Mouse (Mus musculus) hindbrain, embryonic 14.5 days (tissue): ENCODE measurements around the gene Tnrc6c. TPM values are rescaled to one million over a fixed set of nuclear protein-coding genes. Genes with fewer than 3 reads are reported as not detected.

Source experiments
- ATAC-seq: fragments of 200-750 bp; cut with Nextera tagmentation; 2 replicates; pipeline ENCODE4 v1.8.0; 2017; ENCODE audit warnings: moderate number of reproducible peaks, mild to moderate bottlenecking, moderate TSS enrichment, moderate library complexity; ENCODE audit not compliant: low FRiP score
- DNase-seq: peaks from one replicate; pipeline ENCODE4 v3.0.0-alpha.2; 2015; ENCODE audit warnings: low spot score
- H3K27ac ChIP-seq: fragments of 300-500 bp; sonication (generic); 2 replicates; pipeline ENCODE4 v1.5.1; 2014; ENCODE audit warnings: mild to moderate bottlenecking, moderate library complexity
- H3K27me3 ChIP-seq: fragments of 300-500 bp; sonication (generic); 2 replicates; pipeline ENCODE4 v1.6.1; 2014; ENCODE audit warnings: mild to moderate bottlenecking, low read length, mixed read lengths; ENCODE audit not compliant: control insufficient read depth, insufficient read depth
- H3K36me3 ChIP-seq: fragments of 300-500 bp; sonication (generic); replicated peaks from 2 replicates; pipeline ENCODE4 v1.6.1; 2014; ENCODE audit not compliant: control insufficient read depth, insufficient read depth
- H3K4me1 ChIP-seq: fragments of 300-500 bp; sonication (generic); replicated peaks from 2 replicates; pipeline ENCODE4 v1.6.1; 2014; ENCODE audit warnings: antibody characterized with exemption, low read length, mixed read lengths; ENCODE audit not compliant: control insufficient read depth, insufficient read depth
- H3K4me2 ChIP-seq: fragments of 300-500 bp; sonication (generic); replicated peaks from 2 replicates; pipeline ENCODE4 v1.6.1; 2014; ENCODE audit warnings: mild to moderate bottlenecking, moderate library complexity
- H3K4me3 ChIP-seq: fragments of 300-500 bp; sonication (generic); replicated peaks from 2 replicates; pipeline ENCODE4 v1.5.1; 2014; ENCODE audit warnings: mild to moderate bottlenecking, low read length
- H3K9ac ChIP-seq: fragments of 300-500 bp; sonication (generic); 2 replicates; pipeline ENCODE4 v1.6.1; 2014
- H3K9me3 ChIP-seq: fragments of 300-500 bp; sonication (generic); 2 replicates; pipeline ENCODE4 v1.6.1; 2016; ENCODE audit warnings: low read length; ENCODE audit not compliant: control insufficient read depth
- whole genome bisulfite sequencing: fragments of 180-500 bp; shearing (Covaris S2); extraction: QIAGEN DNeasy Blood & Tissue Kit; methylation state at CpG from one replicate; pipeline ENCODE4 v1.1.7; 2014; 5-methylcytosine and 5-hydroxymethylcytosine counted together
- polyA plus RNA-seq: library from polyadenylated mRNA; unstranded; fragments of >200 nt; fragmentation: Nextera tagmentation; extraction: Ambion mirVana; gene quantifications from 2 replicates; pipeline ENCODE4 v1.2.1, GENCODE M21; 2014

The Tnrc6c gene
- polyA plus RNA-seq, 1 experiment from 2014 or later = 25.1 TPM

DNA sequence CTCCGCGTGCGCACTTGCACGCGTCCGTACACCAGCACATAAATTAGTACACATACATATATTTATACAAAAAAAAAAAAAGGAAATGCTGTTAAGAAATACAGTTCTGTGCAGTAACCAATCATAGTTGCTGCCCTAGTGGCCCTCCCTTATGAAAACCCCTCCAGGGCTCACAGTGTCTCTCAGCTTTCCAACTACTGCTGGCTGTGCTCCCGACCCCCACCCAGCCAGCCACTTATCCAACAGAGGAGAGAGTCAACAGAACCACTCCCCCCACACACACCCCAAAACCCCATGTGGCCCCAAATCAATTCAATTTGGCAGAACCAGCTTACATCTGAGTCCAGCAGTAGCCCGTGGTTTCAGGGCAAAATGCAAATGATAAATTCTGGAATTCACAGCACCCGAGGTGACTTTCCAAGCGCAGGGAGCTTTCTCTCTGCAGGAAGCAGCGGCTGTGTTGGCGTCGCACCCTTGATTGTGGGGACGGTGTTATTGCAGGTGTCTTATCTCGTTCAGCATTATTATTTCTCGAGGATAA is 36.7 kb upstream of the Tnrc6c start:
- peaks cover 23% of the 10 kb centered on the region for H3K4me1 ChIP-seq
- DNase-seq = peak; percentile 40
- peak overlapping the region; percentile 80 for H3K27ac ChIP-seq
- no peaks in the 10 kb centered on the region for H3K9me3 ChIP-seq
- peak overlapping the region; percentile 12; the same call in 1 of the 2 replicates for H3K9ac ChIP-seq
- peak overlapping the region; percentile 37 for H3K4me2 ChIP-seq
- no peak overlapping the region for H3K4me3 ChIP-seq
- WGBS = 21% methylated on average over 16 of the region's 16 CpGs
- H3K27me3 ChIP-seq = no peaks in the 10 kb centered on the region
- no peaks in the 10 kb centered on the region for H3K36me3 ChIP-seq
- 0 out of 2 replicates have a peak, but pooled peaks have one; percentile 37 for ATAC-seq

GRCm38 (mm10) chr11:117618214-117618613 is 35.9 kb upstream of the Tnrc6c start:
- 4% methylated on average over 3 of the region's 3 CpGs for WGBS
- Histone ChIP-seq H3K4me2 (peak overlapping the region; percentile 37), H3K27ac (peak overlapping the region; percentile 80), H3K27me3 (no peaks in the 10 kb centered on the region), H3K4me1 (peaks cover 23% of the 10 kb centered on the region), H3K9ac (peak overlapping the region; percentile 12; the same call in 1 of the 2 replicates), H3K36me3 (no peaks in the 10 kb centered on the region), H3K9me3 (no peaks in the 10 kb centered on the region), H3K4me3 (no peak overlapping the region)
- peak; percentile 43 for DNase-seq
- no peak for ATAC-seq

DNA sequence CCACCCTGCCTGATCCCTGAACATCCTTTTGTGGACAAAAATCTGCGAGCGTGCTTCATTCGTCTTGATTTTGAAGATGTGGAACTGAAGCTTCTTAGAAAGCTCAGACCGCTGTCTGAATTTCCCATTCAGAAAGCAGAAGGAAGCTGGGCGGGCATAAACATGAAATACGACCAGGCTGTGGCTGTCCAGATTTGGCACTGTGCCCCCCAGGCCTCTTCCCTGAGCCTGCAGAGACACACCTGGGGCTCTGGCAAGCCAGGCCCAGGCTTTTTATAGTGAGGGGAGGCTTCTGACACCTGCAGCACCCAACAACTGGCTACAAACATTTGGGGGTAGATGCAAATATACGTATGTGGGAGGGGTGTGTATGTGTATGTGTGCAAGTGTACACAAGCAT is 35.3 kb upstream of the Tnrc6c start:
- peaks cover 23% of the 10 kb centered on the region for H3K4me1 ChIP-seq
- H3K27me3 ChIP-seq = no peaks in the 10 kb centered on the region
- 56% methylated on average over 7 of the region's 7 CpGs for WGBS
- H3K4me2 ChIP-seq = no peak overlapping the region
- H3K4me3 ChIP-seq = no peak overlapping the region
- peak overlapping the region; percentile 80 for H3K27ac ChIP-seq
- DNase-seq (no peak), ATAC-seq (no peak)
- no peaks in the 10 kb centered on the region for H3K9me3 ChIP-seq
- H3K9ac ChIP-seq = no peak overlapping the region
- no peaks in the 10 kb centered on the region for H3K36me3 ChIP-seq

DNA sequence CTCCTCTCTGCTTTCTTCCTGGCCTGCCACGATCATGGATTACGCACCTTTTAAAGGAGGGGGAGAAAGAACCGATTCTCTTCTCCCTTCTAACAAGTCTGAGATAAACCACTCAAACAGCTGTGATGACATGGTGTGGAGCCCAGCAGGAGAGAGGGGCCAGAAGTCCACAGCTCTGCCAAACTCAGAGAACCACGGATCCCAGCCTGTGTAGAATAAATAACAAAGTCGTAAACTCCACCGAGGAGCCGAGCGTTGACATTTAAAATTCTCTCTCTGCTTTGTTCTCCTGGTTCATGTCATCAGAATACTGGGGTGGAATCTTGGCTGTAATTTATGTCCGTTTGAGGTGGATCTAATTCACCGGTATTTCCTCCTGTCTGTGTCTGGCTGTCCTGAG is 34.5 kb upstream of the Tnrc6c start:
- Histone ChIP-seq H3K36me3 (no peaks in the 10 kb centered on the region), H3K9me3 (no peaks in the 10 kb centered on the region), H3K4me3 (no peak overlapping the region), H3K27ac (0 out of 2 replicates have a peak overlapping the region, but pooled peaks have one; percentile 80), H3K27me3 (no peaks in the 10 kb centered on the region), H3K4me2 (no peak overlapping the region), H3K9ac (no peak overlapping the region), H3K4me1 (peaks cover 23% of the 10 kb centered on the region)
- ATAC-seq = no peak
- no peak for DNase-seq
- 51% methylated on average over 10 of the region's 10 CpGs for WGBS

DNA sequence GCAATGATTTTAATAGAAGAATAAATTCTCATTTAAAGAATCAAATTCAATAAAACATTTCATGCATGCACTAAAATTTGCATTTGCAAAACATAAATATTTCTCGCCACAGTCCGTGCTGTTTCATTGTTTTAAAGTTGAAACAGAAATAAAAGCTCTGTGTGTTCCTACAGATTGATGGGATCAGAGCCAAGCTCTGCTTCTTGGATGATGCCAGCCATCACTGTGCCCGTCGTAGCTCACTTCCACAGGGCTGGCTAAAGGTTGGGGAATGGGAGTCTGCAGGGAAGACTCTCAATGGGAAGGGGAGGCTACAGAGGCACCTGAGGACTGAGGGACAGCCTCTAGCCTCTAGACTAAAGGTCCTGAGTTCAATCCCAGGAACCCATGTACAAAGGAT is 28.9 kb upstream of the Tnrc6c start:
- H3K4me2 ChIP-seq = no peak overlapping the region
- peaks cover 28% of the 10 kb centered on the region for H3K4me1 ChIP-seq
- H3K9ac ChIP-seq = no peak overlapping the region
- no peak overlapping the region for H3K4me3 ChIP-seq
- H3K36me3 ChIP-seq = no peaks in the 10 kb centered on the region
- DNase-seq = no peak
- no peaks in the 10 kb centered on the region for H3K9me3 ChIP-seq
- ATAC-seq = no peak
- H3K27ac ChIP-seq = no peak overlapping the region
- no peaks in the 10 kb centered on the region for H3K27me3 ChIP-seq
- WGBS = 51% methylated on average over 4 of the region's 4 CpGs

DNA sequence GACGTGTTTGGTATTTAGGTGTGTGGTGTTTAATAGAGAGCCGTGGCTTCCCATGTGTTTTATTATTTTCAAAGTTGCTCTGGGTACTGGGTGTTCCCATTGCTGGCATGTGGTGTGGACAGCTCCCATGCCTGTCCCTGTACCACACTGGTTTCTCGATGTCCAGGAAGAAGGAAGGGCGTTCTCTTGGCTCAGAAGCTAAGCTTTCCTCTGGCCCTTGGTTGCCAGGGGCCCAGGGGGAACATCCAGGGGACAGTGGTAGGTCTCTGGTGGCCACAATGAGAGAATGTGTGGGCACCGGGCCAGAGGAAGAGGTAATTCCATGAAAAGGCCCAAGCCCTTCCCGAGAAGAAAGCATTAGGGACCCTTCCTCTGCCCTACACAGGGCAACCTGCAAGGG is 27.5 kb upstream of the Tnrc6c start:
- WGBS = 51% methylated on average over 6 of the region's 6 CpGs

GRCm38 (mm10) chr11:117627060-117627562 is 27.0 kb upstream of the Tnrc6c start:
- no peaks in the 10 kb centered on the region for H3K9me3 ChIP-seq
- DNase-seq = peak; percentile 63
- H3K27me3 ChIP-seq = no peaks in the 10 kb centered on the region
- no peak for ATAC-seq
- peak overlapping the region; percentile 86 for H3K27ac ChIP-seq
- H3K4me3 ChIP-seq = no peak overlapping the region
- 10% methylated on average over 5 of the region's 5 CpGs for whole genome bisulfite sequencing
- no peak overlapping the region for H3K4me2 ChIP-seq
- H3K36me3 ChIP-seq = no peaks in the 10 kb centered on the region
- H3K9ac ChIP-seq = peak overlapping the region; percentile 32; the same call in 1 of the 2 replicates
- peaks cover 28% of the 10 kb centered on the region for H3K4me1 ChIP-seq

More for the DNA sequence above, 27.5 kb upstream of the Tnrc6c start:
- DNase-seq (no peak), ATAC-seq (no peak)
- Histone ChIP-seq H3K36me3 (no peaks in the 10 kb centered on the region), H3K4me3 (no peak overlapping the region), H3K27me3 (no peaks in the 10 kb centered on the region), H3K9me3 (no peaks in the 10 kb centered on the region), H3K9ac (no peak overlapping the region), H3K27ac (no peak overlapping the region), H3K4me2 (no peak overlapping the region), H3K4me1 (peaks cover 28% of the 10 kb centered on the region)

DNA sequence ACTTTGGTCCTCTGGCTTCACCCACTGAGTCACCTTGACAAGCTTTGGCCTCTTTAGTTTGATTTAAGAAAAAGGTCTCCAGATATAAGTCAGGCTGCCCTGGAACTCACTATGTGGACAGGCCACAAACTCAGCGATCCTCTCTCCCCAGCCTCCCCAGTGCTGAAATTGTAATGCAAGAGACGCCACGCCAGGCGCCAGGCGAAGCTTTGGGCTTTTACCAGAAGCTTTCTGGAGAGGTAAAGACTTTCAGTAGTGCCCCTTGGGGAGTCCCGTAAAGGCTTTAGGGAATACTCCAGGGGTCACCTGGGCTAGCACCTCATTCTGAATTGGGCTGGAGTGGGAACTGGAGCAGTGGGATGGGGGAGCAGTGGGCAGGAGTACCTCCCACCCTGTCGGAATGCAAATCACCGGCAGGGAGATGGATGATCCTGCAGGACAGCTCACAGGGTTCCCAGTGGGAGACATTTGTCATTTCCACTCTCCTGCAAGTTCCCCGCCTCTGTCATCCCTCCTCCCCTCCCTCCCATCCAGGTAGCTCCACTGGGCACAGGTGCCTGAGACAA is 26.3 kb upstream of the Tnrc6c start:
- Histone ChIP-seq H3K9me3 (no peaks in the 10 kb centered on the region), H3K27me3 (no peaks in the 10 kb centered on the region), H3K4me1 (peaks cover 28% of the 10 kb centered on the region), H3K4me2 (peak overlapping the region; percentile 35), H3K9ac (peak overlapping the region; percentile 45), H3K27ac (peak overlapping the region; percentile 86), H3K4me3 (no peak overlapping the region), H3K36me3 (no peaks in the 10 kb centered on the region)
- peak; percentile 60; the same call in 1 of the 2 replicates for ATAC-seq
- 3% methylated on average over 9 of the region's 9 CpGs for WGBS
- no peak for DNase-seq

GRCm38 (mm10) chr11:117628312-117628779 is 25.7 kb upstream of the Tnrc6c start:
- no peaks in the 10 kb centered on the region for H3K9me3 ChIP-seq
- H3K36me3 ChIP-seq = no peaks in the 10 kb centered on the region
- no peaks in the 10 kb centered on the region for H3K27me3 ChIP-seq
- H3K9ac ChIP-seq = peak overlapping the region; percentile 45
- peak overlapping the region; percentile 86 for H3K27ac ChIP-seq
- H3K4me1 ChIP-seq = peaks cover 28% of the 10 kb centered on the region
- WGBS = 7% methylated on average over 9 of the region's 9 CpGs
- ATAC-seq = peak; percentile 84
- H3K4me2 ChIP-seq = peak overlapping the region; percentile 35
- DNase-seq = peak; percentile 73
- no peak overlapping the region for H3K4me3 ChIP-seq
